Mouse (Mus musculus) cerebellum, adult 9-10 months (tissue): Measurements from ENCODE around the gene Mdn1.

Experiments
- DNase-seq: peaks from one replicate; pipeline ENCODE4 v3.0.0; 2022

The Mdn1 gene

DNA sequence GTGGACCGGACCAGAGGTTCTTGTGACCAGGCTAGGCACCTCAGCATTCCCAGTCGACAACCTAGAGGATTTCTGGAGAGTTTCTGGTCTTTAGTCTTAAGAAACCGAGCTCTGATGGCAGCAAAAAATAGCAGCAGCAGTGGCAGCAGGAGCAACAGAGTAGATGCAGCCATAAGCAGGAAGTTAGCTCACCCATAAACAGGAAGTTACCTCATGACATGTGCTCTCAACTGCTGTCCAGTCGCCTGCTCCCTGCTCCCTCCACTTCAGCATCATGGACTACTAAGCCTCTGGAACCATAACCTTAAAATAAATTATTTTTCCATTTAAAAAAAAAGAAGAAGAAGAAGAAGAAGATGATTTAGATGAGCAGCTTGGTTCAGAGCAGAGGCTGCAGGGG lies 132.1 kb downstream of the Mdn1 start:
- DNase-seq: no peak

DNA sequence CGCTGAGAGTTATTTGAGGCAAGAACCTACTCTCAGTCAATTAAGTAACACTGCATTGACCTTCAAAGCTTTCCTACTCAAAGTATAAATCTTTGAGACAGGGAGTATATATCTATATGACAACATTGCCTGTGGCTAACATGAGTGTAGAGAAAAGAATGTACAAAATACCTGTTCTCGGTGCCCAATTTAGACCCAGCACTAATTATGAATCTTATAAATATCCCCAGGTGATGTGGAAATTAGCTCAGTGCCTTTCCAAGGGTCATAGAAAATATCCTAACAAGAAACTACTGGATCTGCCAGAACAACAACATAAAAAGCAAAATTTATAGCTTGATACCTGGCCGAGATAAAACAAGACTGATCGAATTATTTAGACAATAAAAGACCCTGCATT lies 142.1 kb downstream of the Mdn1 start:
- no peak for DNase-seq

DNA sequence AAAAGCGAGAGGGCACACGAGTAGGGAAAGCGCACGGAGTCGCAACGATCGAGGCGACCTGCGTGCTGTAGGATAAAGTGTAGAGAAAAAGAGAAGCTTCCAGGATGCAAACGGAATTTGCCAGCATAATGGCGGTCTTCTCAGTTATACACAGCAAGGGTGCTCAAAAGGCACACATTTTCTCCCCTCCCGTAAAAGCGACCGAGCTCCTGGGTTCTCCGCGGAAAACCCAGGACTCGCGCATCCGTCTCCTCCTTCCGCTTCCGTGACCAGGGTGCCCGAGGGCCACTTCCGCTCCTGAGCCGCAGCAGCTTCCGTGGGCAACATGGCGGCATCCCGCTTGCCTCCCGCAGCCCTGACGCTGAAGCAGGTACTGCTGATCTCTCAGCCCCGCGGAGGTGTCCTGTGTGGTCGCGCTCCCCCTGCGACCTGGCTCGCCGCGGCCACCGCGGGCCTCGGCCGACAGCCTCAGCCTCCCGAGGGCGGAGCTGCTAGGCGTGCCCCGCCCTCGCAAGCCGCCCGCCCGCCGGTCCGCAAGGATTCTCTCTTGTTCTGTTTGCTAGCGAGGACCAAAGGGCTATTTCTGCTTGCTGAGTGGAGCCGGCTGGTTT lies 143.2 kb downstream of the Mdn1 start, which contains the start of gene Lyrm2:
Gene Lyrm2, plus strand, starts transcription at position 288 of the 611 bp plus-strand sequence.
- peak; percentile 82 for DNase-seq

DNA sequence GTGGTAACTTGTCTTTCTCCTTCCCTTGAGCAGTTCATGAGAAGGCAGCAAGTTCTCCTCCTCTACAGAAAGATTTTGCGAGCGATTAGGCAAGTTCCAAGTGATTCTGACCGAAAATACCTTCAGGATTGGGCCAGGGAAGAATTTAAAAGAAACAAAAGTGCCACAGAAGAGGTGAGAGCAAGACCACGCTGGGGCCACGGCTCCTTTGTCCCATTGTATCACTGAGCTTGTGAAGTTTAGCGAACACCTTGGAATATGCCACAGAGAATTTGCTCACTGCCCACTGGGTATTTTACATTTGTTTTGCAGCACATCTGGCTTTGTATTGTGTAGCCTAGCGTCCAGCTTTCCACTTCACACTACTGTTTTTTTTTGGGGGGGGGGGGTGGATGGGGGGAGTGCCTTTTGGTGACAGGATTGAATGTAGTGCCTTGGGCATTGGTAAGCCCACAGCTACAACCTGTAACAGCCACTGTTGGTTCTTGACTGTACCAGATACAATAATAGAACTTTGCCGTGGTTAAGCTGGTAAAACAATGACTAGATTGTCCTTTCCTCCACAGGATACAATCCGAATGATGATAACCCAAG lies 143.8 kb downstream of the Mdn1 start:
- no peak for DNase-seq

DNA sequence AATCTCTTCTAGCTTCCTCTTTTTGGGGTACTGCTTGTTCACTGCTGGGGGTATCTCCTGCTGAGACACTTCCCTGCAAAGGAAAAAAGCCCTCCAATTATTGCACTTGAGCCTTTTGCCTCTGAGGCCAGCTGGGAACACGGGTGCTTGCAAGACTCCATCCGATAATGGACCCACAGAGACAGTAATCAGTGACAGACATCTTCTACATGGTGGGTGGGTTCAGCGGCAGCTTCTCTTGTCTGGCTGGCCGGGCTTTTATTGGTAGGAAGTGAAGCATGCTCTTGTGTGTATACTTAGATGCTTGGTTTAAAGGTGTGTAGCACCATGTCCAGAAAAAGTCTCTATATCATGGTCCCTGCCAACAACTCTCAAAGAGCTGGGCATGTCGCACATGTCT lies 160.6 kb downstream of the Mdn1 start:
- no peak for DNase-seq

DNA sequence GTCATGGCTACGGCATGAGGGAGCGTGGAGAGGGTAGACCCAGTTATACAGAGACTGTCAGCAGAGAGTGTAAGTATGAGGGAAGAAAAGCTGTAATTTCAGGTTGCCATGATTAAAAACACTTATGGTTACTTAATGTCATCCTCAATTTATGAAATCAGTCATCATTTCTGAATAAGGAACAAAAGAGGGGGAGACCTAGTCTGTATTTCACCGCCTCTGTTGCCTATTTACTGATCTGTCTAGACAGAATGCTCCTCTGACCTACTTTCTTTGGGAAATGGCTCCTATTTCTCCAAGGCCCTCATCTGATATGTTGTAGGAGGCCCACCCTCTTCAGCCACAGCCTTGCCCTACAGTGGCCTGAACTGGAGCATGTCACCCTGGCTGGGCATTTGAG lies 163.8 kb downstream of the Mdn1 start:
- no peak for DNase-seq

DNA sequence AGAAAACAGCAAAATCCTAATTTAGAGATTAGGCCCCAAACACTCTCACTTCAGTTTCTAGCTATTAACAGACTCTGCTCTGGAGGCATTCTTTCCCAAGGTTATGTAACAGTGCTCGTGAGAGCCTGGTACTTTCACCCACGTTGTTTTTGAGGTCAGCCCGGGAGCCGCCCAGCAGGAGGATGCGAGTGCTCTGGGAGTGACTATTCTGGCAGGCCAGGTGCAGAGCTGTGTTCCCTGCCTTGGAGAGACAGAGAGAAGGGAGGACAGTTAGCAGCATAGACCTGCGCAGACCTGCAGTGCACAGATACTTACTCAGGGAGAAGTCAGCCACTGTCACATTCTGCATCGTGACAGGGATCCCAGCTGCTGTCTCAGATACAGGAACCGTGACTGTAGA lies 167.3 kb downstream of the Mdn1 start:
- DNase-seq: peak; percentile 58
